Mouse (Mus musculus) frontal cortex, postnatal 25 days (tissue): ENCODE data around the gene Grik3.
A peak's percentile ranks its signal among the peaks of the same experiment; 100 is the strongest.
"Not testable (repeated sequence)": the region's sequence is repeated elsewhere in the genome, so short reads cannot be mapped to it uniquely, and the experiment has no call there.

ENCODE experiments used
- DNase-seq, 2 experiments: peaks; one replicate each; pipeline ENCODE4 v3.0.0; 2022; ENCODE audit warnings: low spot score in 2 of 2

The Grik3 gene

DNA sequence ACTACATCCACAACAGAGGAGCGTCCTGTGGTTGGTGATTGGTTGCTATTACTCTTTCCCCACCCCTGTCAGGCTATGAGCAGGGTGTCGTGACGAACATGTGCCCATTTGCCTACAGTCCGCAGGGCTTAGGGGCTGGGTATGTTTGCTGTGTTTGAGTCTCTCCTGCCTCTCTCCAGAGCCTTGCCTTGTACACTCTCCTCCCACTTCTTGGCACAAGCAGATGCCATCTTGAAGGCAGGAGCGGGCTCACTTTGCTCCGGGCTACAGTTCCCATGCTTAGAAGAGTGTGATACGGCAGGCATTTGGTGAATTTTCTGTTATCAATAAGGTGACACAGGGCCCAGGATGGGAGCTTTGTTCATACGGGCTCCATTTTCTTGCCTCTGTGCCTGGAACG, 104.5 kb downstream of the Grik3 start:
- DNase-seq = no peak

DNA sequence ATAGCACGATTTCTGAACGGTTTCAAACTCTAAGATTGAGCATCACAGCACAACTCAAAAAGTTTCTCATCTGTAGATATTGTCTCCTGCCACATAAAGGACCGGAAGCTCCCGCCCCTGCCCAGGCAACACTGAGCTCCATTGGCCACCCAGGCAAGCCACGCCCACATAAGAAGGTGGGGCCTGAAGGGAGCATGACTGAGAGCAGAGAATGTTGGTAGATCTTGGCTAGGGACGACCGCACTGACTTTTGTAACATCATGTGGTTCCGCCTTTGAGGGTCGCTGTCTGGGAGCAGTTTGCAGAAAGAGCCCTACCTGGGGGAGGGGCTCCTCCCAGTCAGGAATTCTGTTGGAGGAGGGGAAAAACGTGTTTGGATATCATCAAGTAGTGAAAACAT, 108.2 kb downstream of the Grik3 start:
- no peak for DNase-seq

DNA sequence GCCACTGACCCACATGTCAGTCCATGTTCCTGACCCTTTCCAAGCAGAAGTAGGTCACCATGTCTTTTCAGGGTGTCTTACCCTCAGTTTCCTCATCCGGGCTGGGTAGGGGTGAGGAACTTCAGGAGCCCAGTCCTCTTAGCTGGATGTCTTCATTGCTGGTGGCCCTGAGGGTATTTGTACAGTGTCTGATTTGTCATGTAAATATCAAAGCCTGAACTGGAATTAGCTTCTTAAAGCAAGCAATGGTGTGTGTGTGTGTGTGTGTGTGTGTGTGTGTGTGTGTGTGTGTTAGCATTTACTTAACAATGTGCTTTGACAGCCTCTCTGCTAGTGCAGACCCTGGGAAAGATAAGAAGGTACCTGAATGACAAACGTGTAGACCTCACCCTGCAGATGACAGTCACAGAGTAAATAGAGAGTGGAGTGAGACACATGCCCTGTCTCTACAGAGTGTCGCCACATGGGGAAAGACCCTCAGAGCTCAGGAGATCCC, 109.1 kb downstream of the Grik3 start:
- no peak for DNase-seq

DNA sequence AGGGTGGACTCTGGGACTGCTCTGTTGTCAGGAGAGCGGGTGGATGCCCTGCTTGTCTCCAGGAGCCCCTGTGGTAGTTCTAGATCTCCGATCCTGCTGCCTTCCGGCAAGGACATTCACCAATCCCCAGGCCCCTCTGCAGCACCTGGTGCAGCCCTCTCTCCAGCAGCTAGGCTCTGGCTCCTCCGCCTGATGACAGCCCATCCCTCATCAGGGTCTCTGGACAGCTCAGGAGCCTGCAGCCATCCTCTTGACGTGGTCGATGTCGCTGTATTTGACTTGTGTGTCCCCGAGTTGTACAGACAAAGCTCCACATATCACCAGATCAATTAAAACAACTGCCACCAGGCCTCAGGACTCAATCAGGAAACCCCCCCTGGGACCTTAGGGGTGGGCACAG, 110.1 kb downstream of the Grik3 start:
- DNase-seq = no peak

DNA sequence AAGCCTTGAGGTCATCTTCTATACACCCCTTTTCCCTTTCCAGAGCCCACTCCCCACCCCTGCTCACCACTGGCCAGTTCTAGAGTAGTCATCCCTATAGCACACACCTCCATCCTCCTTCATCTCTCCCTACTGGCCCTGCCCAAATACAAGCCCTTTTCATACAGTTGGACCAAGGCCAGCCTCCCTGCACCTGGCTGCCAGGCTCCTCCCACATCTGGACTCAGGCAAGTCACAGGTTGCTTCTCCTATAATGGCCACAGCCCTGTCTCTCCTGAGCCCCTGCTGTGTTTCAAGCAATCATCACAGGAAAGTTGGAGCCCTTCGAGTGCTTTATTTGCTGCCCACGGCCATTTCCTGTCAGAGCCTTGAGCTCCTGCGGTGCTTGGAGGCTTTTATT, 110.8 kb downstream of the Grik3 start:
- DNase-seq = no peak

DNA sequence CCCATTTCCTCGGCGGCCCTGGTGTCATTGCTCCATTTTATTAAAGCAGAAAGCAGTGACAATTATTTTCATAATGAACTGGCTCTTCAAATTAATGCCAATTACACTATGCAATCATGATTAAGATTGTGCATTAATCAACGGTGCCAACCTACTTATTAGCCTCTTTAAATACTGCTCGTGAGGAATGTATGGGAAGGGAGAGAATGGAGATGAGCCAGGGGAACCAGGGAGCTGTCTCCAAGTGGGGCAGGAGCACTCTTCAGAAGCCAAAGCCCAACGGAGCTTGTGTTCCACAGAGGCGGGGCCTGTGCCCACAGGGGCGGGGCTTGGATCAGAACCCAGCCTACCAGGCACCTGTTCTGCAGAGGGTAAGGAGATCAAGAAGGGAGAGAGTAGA, 114.0 kb downstream of the Grik3 start:
- no peak for DNase-seq

DNA sequence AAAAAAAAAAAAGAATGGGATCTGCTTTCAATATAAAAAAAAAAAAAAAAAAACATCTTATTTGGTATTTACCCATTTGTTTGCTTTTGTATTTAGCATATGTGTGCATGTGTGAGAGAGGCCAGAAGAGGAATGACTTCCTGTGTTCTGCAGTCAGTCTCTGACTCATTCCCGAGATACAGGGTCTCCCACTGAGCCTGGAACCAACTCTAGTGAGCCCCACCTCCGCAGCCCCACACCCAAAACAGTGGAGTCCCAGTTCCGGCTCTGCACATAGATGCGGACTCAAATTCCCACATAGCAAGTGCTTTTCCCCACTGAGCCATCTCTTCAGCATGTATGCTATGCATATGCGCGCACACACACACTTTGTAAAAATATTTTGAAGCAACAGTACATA, 115.6 kb downstream of the Grik3 start:
- no peak for DNase-seq

DNA sequence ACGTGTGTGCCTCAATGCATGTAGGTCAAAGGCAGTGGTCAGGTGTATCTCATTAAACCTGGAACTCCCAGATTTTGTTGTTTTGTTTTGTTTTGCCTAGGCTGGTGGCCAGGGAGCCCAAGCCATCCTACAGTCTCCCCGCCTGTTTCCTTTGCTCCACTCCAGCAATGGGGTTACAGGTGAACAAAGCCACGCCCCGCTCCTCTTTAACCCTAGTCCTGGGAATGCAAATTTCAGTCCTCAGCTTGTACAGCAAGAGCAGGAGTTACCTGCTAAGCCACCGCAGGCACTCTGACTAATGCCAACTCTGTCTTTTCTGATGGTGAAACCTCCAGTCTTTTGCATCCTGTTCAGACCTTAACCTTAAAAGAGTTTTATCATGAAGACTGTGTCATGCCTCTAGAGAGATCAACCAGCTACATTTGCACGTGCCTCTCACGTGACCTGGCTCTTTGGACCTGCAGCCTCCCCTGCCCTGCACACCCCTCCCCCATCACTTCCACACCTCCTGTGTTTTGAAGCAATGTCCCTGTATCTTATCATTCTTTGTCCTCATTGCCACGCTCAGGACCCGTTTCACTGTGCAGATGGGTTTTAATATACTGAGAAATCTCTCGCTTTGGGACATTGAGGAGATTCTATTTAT, 117.0 kb downstream of the Grik3 start:
- DNase-seq = no peak

DNA sequence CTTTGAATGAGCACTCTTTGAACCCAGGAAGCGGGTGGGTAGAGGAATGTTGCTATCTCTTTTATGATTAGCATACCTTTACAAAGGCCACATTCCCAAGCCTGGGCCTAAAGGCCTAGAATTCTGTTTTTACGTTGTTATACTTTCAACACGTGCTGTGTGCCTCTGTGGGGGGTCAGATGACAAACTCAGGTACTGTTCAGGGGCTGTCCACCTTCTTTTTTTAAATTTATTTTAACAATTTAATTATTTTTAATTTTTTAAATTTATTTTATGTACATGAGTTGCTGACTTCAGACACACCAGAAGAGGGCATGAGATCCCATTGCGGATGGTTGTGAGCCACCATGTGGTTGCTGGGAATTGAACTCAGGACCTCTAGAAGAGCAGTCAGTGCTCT, 118.4 kb downstream of the Grik3 start:
- DNase-seq = not testable (repeated sequence)

DNA sequence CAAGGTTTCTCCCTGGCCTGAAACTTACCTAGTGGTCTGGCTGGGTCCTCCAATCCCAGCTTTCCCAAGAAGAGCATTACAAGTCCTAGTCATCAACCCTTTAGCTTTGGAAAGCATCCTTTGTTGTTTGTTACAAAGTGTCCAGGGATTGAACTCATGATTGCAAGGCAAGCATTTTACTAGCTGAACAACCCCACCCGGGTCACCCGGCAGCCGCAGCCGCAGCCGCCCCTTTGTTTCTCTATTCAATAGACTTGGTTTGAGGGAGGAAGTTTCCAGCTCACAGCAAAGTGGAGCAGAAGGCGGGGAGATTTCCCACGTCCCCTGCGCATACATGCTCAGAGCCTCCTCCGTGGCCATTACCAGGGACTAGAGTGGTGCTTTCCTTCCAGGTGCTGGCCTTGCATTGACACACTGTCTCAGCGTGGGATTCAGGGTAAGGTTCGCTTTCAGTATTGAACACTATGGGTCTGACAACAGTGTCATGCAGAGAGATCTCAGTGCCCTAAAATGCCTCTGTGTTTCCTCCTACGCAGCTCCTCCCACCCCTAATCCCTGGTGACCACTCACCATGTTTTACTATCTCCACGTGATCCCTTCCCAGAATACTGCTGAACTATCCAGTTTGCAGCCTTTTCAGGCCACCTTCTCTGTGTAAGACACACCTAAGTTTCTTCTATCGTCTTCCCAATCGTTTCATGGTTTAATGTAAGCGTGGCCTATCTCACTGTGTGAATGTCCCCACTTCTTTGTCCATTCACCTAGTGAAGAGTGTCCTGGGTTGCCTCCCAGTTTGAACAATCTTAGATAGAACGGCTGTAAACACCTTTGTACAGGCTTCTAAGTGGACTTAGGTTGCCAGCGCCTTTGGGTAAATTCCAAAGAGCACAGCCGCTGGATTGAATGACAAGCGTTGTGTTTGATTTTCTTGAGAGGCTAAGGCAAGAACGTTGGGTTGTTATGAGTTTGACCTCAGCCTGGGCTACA, 119.1 kb downstream of the Grik3 start:
- no peak for DNase-seq

DNA sequence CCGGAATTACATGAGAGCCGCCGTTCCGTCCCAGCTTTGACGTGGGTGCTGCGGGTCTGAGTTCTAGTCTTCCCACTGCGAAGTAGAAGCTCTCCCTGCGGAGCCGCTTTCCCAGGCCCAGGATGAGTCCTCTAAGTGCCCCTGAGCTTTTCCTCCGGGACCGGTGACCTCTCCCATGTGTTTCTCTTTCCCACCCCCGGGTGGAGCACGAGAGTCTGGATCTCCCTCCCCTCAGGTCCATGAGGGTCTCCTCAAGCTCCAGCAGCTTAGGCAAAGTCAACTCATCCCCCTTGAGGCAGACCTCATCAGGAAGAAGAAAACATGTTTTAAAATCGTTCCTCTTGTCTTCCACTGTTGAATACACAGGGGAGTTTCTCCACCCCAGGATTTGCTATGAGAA, 127.4 kb downstream of the Grik3 start:
- no peak for DNase-seq

DNA sequence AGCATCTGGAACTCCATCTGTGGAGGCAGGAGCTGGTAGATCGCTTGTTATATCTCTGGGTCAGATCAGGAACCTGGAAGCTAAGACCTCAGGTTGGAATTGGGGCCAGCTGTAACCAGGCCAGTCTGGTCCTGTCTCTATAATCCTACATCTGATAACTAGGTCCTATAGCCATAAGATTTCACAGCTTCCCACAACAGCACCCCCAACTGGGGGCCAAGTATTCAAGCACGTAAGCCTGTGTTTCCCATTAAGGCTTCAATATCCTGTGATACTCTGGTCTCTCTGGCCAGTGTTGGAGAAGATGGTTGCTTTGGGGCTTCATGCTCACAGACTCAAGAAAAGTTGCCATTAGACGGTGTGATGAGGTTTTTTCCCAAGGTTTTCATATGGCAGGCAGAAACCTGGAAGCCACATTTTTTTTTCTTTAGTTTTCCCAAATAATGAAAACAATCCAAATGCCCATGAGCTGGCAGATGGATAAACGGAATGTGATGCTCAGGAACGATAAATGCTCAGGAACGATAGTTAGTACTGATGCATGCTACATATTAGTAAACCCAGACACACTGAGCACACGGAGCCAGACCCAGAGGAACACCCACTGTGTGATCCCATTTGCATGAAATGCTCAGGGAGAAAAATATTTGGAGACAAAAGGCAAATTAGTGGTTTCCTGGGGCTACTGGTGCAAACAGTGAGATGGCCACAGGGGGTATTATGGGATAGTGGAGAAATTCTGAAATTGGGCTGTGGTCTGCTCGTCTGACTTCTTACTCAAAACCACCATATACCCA, 128.2 kb downstream of the Grik3 start:
- DNase-seq = no peak

DNA sequence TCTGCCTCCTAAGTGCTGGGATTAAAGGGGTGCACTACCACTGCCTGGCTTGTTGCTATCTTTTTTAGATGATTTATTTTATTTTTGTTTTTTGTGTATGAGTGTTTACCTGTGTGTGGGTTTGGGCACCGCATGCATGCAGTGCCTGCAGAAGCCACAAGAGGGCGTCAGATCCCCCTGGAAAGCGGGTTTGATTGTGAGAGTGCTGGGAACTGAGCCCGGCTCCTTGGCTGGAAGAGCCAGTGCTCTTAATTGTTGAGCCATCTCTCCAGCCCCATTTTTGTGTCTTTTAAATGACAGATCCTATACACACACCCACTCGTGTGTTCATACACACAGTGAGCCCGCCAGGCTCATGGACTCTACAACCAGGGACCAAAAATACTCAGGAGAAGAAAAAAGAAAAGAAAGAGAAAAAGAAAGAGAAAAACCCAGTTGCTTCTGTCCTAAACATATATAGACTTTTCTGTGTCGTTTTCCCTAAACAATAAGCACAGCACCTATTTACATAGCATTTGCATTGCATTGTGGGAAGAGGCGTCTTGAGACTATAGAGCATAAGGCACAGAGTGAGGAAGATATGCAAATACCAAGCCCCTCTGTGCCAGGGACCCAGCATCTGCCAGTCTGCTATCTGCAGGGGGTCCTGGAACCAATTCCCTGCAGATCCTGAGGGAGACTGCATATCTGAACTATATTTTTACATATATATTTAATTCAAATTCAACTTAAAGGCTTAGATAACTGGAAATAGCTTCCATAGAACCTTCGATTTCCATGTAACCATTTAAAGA, 134.6 kb downstream of the Grik3 start:
- no peak for DNase-seq

DNA sequence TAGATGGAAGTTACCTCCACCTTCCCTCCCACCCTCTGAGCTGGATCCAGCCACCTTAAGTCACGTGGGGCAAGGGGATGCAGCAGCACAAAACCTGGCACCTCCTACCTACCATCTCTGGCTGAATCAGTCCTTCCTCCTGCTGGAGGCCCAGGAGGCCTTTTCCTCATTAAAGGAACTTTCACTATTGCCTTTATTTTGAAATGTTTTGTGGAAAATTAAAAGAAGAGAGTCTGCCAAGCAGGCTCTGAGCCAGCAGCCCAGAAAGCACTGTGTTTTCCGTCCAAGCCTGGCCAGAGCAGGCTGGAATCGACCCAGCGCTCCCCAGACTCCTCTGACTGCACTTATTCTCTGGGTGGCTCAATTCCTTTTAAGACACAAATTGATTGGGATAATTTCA, 139.0 kb downstream of the Grik3 start:
- DNase-seq = peak in 1 of 2 experiments; percentile 20

DNA sequence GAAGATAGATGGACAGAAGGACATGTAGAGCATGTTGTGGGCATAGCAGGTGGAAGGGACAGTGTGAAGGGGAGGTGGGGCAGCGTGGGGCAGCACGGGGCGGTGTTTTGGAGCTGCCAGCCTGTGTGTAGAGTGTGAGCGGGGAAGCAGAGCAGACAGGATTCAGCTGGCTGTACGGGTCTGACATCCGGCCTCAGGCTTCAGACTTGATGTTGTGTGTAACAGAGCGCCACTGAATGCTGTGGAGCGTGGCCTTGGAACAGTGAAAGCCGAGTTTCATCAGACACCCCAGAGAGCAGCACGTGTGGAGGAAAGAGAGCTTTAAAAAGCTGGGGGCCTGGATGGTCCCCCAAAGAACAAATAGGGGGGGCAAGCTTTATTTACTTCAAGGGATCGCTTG, 144.5 kb downstream of the Grik3 start:
- no peak for DNase-seq

DNA sequence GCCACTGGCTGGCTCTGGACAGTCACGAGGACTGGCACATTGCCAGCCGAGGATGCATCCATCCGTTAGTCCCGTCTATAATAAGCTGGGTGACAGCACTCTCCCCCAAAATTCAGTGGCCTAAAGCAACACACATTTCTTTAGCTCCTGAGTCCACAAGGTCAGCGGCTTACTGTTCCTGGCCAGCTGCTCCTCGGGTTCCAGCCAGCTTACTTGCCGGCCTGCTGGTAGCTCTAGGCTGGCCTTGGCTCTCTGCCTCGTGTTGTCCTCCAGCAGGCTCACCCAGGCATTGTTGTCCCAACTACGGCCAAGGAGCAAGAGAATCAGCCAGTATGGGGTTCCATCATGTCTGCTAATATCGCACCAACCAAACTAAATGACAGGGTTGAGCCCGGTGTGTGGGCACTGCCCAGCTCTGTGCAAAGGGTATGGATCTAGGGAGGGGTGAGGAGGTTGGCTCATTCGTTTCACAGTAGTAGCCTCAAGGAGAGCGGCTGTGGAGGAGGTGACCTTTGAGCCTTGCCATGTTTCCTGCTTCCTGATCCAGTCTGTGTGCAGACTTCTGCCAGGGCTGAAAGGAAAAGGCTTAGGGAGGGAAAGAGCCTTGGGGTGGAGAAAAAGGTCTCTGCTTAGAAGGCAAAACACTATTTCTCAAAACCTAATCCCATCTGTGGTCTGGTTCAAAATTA, 146.3 kb downstream of the Grik3 start:
- DNase-seq = no peak

DNA sequence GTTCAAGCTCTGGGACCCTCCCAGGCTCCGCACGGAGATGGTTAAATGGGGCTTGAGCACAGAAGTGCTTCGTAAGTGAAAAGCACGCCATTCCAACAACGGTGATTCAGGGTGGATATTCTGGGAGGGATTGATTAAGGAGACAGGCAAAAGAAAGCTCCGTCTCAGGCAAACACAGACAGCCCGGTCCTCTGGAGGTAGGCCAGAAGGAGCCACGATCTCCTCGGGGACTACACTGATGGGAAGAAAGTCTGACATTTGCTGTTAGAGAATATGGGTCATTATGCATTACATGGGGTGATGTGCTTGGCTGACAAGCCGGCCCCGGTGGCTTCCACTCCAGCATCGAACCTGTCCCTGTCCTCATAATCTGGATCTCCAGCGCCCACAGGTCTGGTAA, 146.9 kb downstream of the Grik3 start:
- no peak for DNase-seq

DNA sequence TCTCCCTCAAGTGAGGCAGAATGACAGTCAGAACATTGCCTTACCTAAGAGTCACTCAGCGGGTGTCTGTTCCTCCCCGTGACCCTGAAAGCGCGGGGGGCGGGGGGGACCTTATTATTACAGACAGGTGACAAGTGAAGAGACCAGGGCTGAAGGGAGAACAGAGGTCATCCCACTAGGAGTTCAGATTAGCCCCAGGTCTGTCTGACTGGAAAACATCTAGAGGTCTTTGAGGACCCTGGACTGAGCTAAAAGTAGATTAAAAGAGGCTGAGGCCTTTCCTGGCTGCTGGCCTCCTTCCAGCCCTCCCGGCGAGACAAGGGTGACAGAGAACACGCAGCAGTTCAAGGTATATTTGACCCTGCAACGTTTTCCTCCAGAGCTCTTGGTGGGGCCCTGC, 150.0 kb downstream of the Grik3 start:
- DNase-seq = no peak

DNA sequence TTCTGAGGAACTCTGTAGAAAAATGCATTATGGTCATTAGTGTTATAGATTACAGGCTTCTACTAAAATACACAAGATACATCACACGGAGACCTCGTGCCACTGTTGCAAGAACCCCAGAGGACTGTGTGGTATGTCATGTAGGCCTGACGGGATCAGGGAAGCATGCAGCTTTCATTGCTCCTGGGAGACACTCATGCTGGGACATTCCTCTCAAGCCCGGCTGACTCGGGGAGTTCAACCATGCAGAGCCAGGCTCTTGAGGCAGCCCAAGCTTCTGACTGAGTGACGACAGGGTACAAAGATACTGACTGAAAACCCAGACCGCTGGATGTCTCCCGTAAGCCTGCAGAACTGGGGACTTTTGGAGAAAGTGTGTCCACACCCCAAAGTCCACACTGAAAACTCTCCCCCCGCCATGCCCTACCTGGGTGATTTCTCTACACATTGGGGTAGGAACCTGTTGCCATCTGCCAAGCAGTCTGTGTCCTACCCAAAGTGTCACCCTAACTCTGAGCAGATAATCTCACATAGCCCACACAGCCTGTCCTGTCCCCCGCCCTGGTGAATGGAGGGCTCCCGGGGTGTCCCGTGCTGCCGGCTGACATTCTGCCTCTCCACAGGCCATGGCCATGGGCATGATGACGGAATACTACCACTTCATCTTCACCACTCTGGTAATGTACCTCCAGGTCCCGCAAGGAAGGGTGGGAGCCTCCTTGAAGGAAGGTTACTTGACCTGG, 150.6 kb downstream of the Grik3 start:
- no peak for DNase-seq
